Mouse (Mus musculus) CH12.LX (cell line): ENCODE data around the gene Arfgap3. TPM values are rescaled to one million over a fixed set of nuclear protein-coding genes. Genes with fewer than 3 reads are reported as not detected.

Experiments used
- DNase-seq: peaks from one replicate; pipeline ENCODE4 v3.0.0-alpha.2; 2013; ENCODE audit errors: extremely low read depth
- H3K27ac ChIP-seq: 2 replicates; pipeline ENCODE4 v1.5.1; 2012; ENCODE audit warnings: low read depth, mild to moderate bottlenecking, control low read depth, moderate library complexity; ENCODE audit not compliant: insufficient read depth
- H3K27me3 ChIP-seq: replicated peaks from 2 replicates; pipeline ENCODE3; 2012; ENCODE audit warnings: inconsistent platforms
- H3K36me3 ChIP-seq, 2 experiments: replicated peaks in 1 of 2; 2 replicates each; pipeline versions ENCODE3 to v1.6.1; 2012; ENCODE audit warnings: inconsistent platforms in 1 of 2, low read length in 1 of 2, mild to moderate bottlenecking in 1 of 2, mixed read lengths in 1 of 2, moderate library complexity in 1 of 2; ENCODE audit not compliant: control insufficient read depth in 1 of 2, insufficient read depth in 1 of 2
- H3K4me1 ChIP-seq, 2 experiments: 2 replicates each; pipeline ENCODE4 v1.6.1; 2012; ENCODE audit warnings: inconsistent platforms in 1 of 2, moderate library complexity in 1 of 2; ENCODE audit not compliant: insufficient read depth in 2 of 2, control insufficient read depth in 1 of 2
- H3K4me2 ChIP-seq: 2 replicates; pipeline ENCODE4 v1.6.1; 2012; ENCODE audit warnings: low read depth, mild to moderate bottlenecking, control low read depth; ENCODE audit not compliant: poor library complexity, insufficient read depth, severe bottlenecking
- H3K4me3 ChIP-seq, 3 experiments: fragments of 150-350 bp in 1 of 3; sonication (generic) in 1 of 3; replicated peaks in 1 of 3; 2 replicates each; pipeline versions ENCODE3 to v1.5.1; 2011 to 2012; ENCODE audit warnings: low read depth in 2 of 3, low read length in 2 of 3, mild to moderate bottlenecking in 2 of 3, moderate library complexity in 2 of 3, control low read depth in 1 of 3, improper control_type of control experiment in 1 of 3, inconsistent platforms in 1 of 3, mixed read lengths in 1 of 3; ENCODE audit not compliant: poor library complexity in 1 of 3
- H3K79me2 ChIP-seq: replicated peaks from 2 replicates; pipeline ENCODE4 v1.6.1; 2012; ENCODE audit warnings: mild to moderate bottlenecking, moderate library complexity; ENCODE audit not compliant: control insufficient read depth, poor library complexity, insufficient read depth, severe bottlenecking; ENCODE audit errors: extremely low read depth
- H3K9ac ChIP-seq: 2 replicates; pipeline ENCODE4 v1.6.1; 2012; ENCODE audit warnings: low read depth, mild to moderate bottlenecking, control low read depth, moderate library complexity; ENCODE audit not compliant: insufficient read depth
- H3K9me3 ChIP-seq: replicated peaks from 2 replicates; pipeline ENCODE3; 2012; ENCODE audit warnings: low read length, inconsistent platforms, mixed read lengths
- CHD1 ChIP-seq: IDR thresholded peaks from 2 replicates; pipeline ENCODE4 v1.6.1; 2012; ENCODE audit warnings: low read depth, low read length, improper control_type of control experiment, inconsistent platforms
- CHD2 ChIP-seq: IDR thresholded peaks from 2 replicates; pipeline ENCODE4 v1.6.1; 2011; ENCODE audit warnings: low read length, improper control_type of control experiment
- CTCF ChIP-seq, 2 experiments: IDR thresholded peaks in 1 of 2; conservative IDR thresholded peaks in 1 of 2; 2 replicates each; pipeline ENCODE4 v1.5.1; 2011 to 2012; ENCODE audit warnings: low read depth in 2 of 2, low read length in 2 of 2, improper control_type of control experiment in 1 of 2, inconsistent platforms in 1 of 2, mild to moderate bottlenecking in 1 of 2, moderate library complexity in 1 of 2
- E2F4 ChIP-seq: IDR thresholded peaks from 2 replicates; pipeline ENCODE4 v1.6.1; 2011; ENCODE audit warnings: low read depth, low read length, improper control_type of control experiment; ENCODE audit not compliant: insufficient replicate concordance
- ELF1 ChIP-seq: IDR thresholded peaks from 2 replicates; pipeline ENCODE4 v1.6.1; 2014; ENCODE audit warnings: low read depth, mild to moderate bottlenecking, inconsistent platforms, low read length, improper control_type of control experiment
- EP300 ChIP-seq: IDR thresholded peaks from 2 replicates; pipeline ENCODE4 v1.6.1; 2011; ENCODE audit warnings: low read length, improper control_type of control experiment
- ETS1 ChIP-seq: conservative IDR thresholded peaks from 2 replicates; pipeline ENCODE4 v1.6.1; 2012; ENCODE audit warnings: low read depth, mild to moderate bottlenecking, inconsistent platforms, low read length, improper control_type of control experiment, moderate library complexity
- GABPA ChIP-seq: IDR thresholded peaks from 2 replicates; pipeline ENCODE4 v1.6.1; 2012; ENCODE audit warnings: low read depth, low read length, improper control_type of control experiment, inconsistent platforms; ENCODE audit not compliant: insufficient replicate concordance
- HCFC1 ChIP-seq: IDR thresholded peaks from 2 replicates; pipeline ENCODE4 v1.6.1; 2012; ENCODE audit warnings: low read depth, mild to moderate bottlenecking, inconsistent platforms, low read length, improper control_type of control experiment
- IRF4 ChIP-seq: IDR thresholded peaks from 2 replicates; pipeline ENCODE4 v1.6.1; 2014; ENCODE audit warnings: low read depth, mild to moderate bottlenecking, inconsistent platforms, low read length, improper control_type of control experiment
- JUND ChIP-seq: conservative IDR thresholded peaks from 2 replicates; pipeline ENCODE4 v1.6.1; 2011; ENCODE audit warnings: low read depth, low read length, improper control_type of control experiment
- MAFK ChIP-seq: IDR thresholded peaks from 2 replicates; pipeline ENCODE4 v1.6.1; 2011; ENCODE audit warnings: low read length, improper control_type of control experiment; ENCODE audit not compliant: insufficient replicate concordance
- MAX ChIP-seq: IDR thresholded peaks from 2 replicates; pipeline ENCODE4 v1.6.1; 2011; ENCODE audit warnings: low read length, improper control_type of control experiment
- MEF2A ChIP-seq: IDR thresholded peaks from 2 replicates; pipeline ENCODE4 v1.6.1; 2014; ENCODE audit warnings: low read depth, mild to moderate bottlenecking, inconsistent platforms, low read length, improper control_type of control experiment, borderline replicate concordance
- MXI1 ChIP-seq: IDR thresholded peaks from 2 replicates; pipeline ENCODE4 v1.6.1; 2011; ENCODE audit warnings: mild to moderate bottlenecking, low read depth, low read length, improper control_type of control experiment
- MYC ChIP-seq: IDR thresholded peaks from 2 replicates; pipeline ENCODE4 v1.6.1; 2011; ENCODE audit warnings: low read depth, mild to moderate bottlenecking, improper control_type of control experiment, low read length
- NELFE ChIP-seq: IDR thresholded peaks from 2 replicates; pipeline ENCODE4 v1.6.1; 2011; ENCODE audit warnings: low read depth, low read length, improper control_type of control experiment
- NRF1 ChIP-seq: IDR thresholded peaks from 2 replicates; pipeline ENCODE4 v1.6.1; 2014; ENCODE audit warnings: low read depth, mild to moderate bottlenecking, inconsistent platforms, low read length, improper control_type of control experiment, moderate library complexity
- PAX5 ChIP-seq: IDR thresholded peaks from 2 replicates; pipeline ENCODE4 v1.6.1; 2012; ENCODE audit warnings: low read length, inconsistent platforms, mixed read lengths
- POLR2A ChIP-seq: IDR thresholded peaks from 2 replicates; pipeline ENCODE4 v1.6.1; 2011; ENCODE audit warnings: low read depth, mild to moderate bottlenecking, improper control_type of control experiment, low read length
- POLR2AphosphoS2 ChIP-seq: IDR thresholded peaks from 2 replicates; pipeline ENCODE4 v1.6.1; 2011; ENCODE audit warnings: low read depth, low read length, improper control_type of control experiment
- RAD21 ChIP-seq: IDR thresholded peaks from 2 replicates; pipeline ENCODE4 v1.6.1; 2011; ENCODE audit warnings: low read depth, mild to moderate bottlenecking, low read length, improper control_type of control experiment, moderate library complexity
- RCOR1 ChIP-seq: conservative IDR thresholded peaks from 2 replicates; pipeline ENCODE4 v1.6.1; 2012; ENCODE audit warnings: low read depth, mild to moderate bottlenecking, inconsistent platforms, low read length, improper control_type of control experiment
- SIN3A ChIP-seq: IDR thresholded peaks from 2 replicates; pipeline ENCODE4 v1.6.1; 2012; ENCODE audit warnings: low read length, improper control_type of control experiment, inconsistent platforms
- SMC3 ChIP-seq: IDR thresholded peaks from 2 replicates; pipeline ENCODE4 v1.6.1; 2011; ENCODE audit warnings: low read depth, low read length, improper control_type of control experiment
- TBP ChIP-seq: conservative IDR thresholded peaks from 2 replicates; pipeline ENCODE4 v1.6.1; 2011; ENCODE audit warnings: low read depth, low read length, improper control_type of control experiment
- TCF12 ChIP-seq: IDR thresholded peaks from 2 replicates; pipeline ENCODE4 v1.6.1; 2014; ENCODE audit warnings: low read depth, mild to moderate bottlenecking, inconsistent platforms, low read length, improper control_type of control experiment
- UBTF ChIP-seq: IDR thresholded peaks from 2 replicates; pipeline ENCODE4 v1.6.1; 2012; ENCODE audit warnings: low read depth, mild to moderate bottlenecking, inconsistent platforms, low read length, improper control_type of control experiment, moderate library complexity
- USF1 ChIP-seq: IDR thresholded peaks from 2 replicates; pipeline ENCODE4 v1.6.1; 2014; ENCODE audit warnings: low read depth, mild to moderate bottlenecking, inconsistent platforms, low read length, improper control_type of control experiment
- ZC3H11A ChIP-seq: IDR thresholded peaks from 2 replicates; pipeline ENCODE4 v1.6.1; 2012; ENCODE audit warnings: low read depth, mild to moderate bottlenecking, inconsistent platforms, low read length, improper control_type of control experiment
- ZMIZ1 ChIP-seq: IDR thresholded peaks from 2 replicates; pipeline ENCODE4 v1.6.1; 2012; ENCODE audit warnings: low read depth, mild to moderate bottlenecking, inconsistent platforms, low read length, improper control_type of control experiment
- ZNF384 ChIP-seq: IDR thresholded peaks from 2 replicates; pipeline ENCODE4 v1.6.1; 2012; ENCODE audit warnings: low read depth, low read length, improper control_type of control experiment, inconsistent platforms
- dilution Hi-C: fragments of 300-500 bp; cut with MboI; formaldehyde crosslinking; loops from 2 replicates; pipeline ENCODE4 v1.14.3; 2020; ENCODE audit warnings: low sequenced_read_pairs; ENCODE audit not compliant: extremely low pct_unique_long_range_greater_than_20kb, extremely low pct_ligation_motif_present
- in situ Hi-C: fragments of 300-500 bp; cut with MboI; formaldehyde crosslinking; loops from 3 replicates; pipeline ENCODE4 v1.14.3; 2019; ENCODE audit warnings: low sequenced_read_pairs, low pct_ligation_motif_present, low pct_unique_long_range_greater_than_20kb, mixed read lengths
- polyA plus RNA-seq: library from polyadenylated mRNA; unstranded; fragments of >175 nt; gene quantifications from 2 replicates; pipeline ENCODE4 v1.2.1, GENCODE M21; 2012; ENCODE audit warnings: low read depth; ENCODE audit not compliant: insufficient read length
- total RNA-seq, 2 experiments: library from RNA; depleted of rRNA; stranded (reverse); fragments of 300-350 nt in 1 of 2; fragments of >200 nt in 1 of 2; gene quantifications; 2 replicates each; pipeline ENCODE4 v1.2.3; 2012 to 2014

Arfgap3 gene
- total and polyA plus RNA-seq, 3 experiments, result 11.0 to 21.7 (median 20.3) TPM

- peak; percentile 54 for DNase-seq
- no peak overlapping the region for H3K4me3 ChIP-seq
- in situ Hi-C loops (loop anchor here (5.0 kb wide), 1 partner anchor 45 kb away; the partner anchor contains the start of gene A4galt), dilution Hi-C loops (no loop called here)
- peaks cover 36 to 85% of the 10 kb centered on the region in 2 experiments for H3K4me1 ChIP-seq
- TF ChIP-seq SIN3A (peak; percentile 41; the same call in 1 of the 2 replicates), NELFE (no peak)
- peaks cover 5 to 21% of the 10 kb centered on the region in 2 experiments for H3K36me3 ChIP-seq
- no peak overlapping the region for H3K27ac ChIP-seq
- no peak overlapping the region for H3K4me2 ChIP-seq
- H3K79me2 ChIP-seq, result no peaks in the 10 kb centered on the region
- H3K9ac ChIP-seq, result 0 out of 2 replicates have a peak overlapping the region, but pooled peaks have one; percentile 10
- peaks cover 7% of the 10 kb centered on the region for H3K9me3 ChIP-seq
- no peaks in the 10 kb centered on the region for H3K27me3 ChIP-seq
Measured at GRCm38 (mm10) chr15:83296771-83297311, 53.2 kb downstream of the Arfgap3 start.

- Histone ChIP-seq H3K79me2 (no peaks in the 10 kb centered on the region), H3K9ac (peak overlapping the region; percentile 28; the same call in 1 of the 2 replicates), H3K27me3 (no peaks in the 10 kb centered on the region), H3K4me1 (peaks cover 36 to 80% of the 10 kb centered on the region in 2 experiments), H3K27ac (peak overlapping the region; percentile 78), H3K4me3 (no peak overlapping the region), H3K4me2 (peak overlapping the region; percentile 17; the same call in 1 of the 2 replicates), H3K36me3 (peaks cover 5 to 21% of the 10 kb centered on the region in 2 experiments), H3K9me3 (peaks cover 10% of the 10 kb centered on the region)
- in situ Hi-C loops, result loop anchor here (5.0 kb wide), 1 partner anchor 44 kb away; the partner anchor contains the start of gene A4galt
- dilution Hi-C loops, result no loop called here
- DNase-seq, result peak; percentile 97
- no peak for TF ChIP-seq E2F4
- TF ChIP-seq ETS1, result peak; percentile 94
- peak; percentile 71 for TF ChIP-seq ELF1
- peak; percentile 96 for TF ChIP-seq EP300
- TF ChIP-seq MEF2A, result peak; percentile 86
- TF ChIP-seq RCOR1, result peak; percentile 97
- TF ChIP-seq USF1, result no peak
- TF ChIP-seq IRF4, result peak; percentile 96
- no peak for TF ChIP-seq POLR2A
- peak; percentile 91 for TF ChIP-seq TCF12
- no peak for TF ChIP-seq GABPA
- TF ChIP-seq NRF1, result peak; percentile 36; the same call in 1 of the 2 replicates
- peak; percentile 79 for TF ChIP-seq CHD2
- no peak for TF ChIP-seq POLR2AphosphoS2
- peak; percentile 91 for TF ChIP-seq SIN3A
- no peak for TF ChIP-seq PAX5
- TF ChIP-seq MXI1, result no peak
- no peak for TF ChIP-seq ZC3H11A
- no peak for TF ChIP-seq TBP
- TF ChIP-seq HCFC1, result peak; percentile 53
- no peak for TF ChIP-seq NELFE
- peak; percentile 69 for TF ChIP-seq JUND
- peak; percentile 90 for TF ChIP-seq MAFK
- TF ChIP-seq CHD1, result 0 out of 2 replicates have a peak, but pooled peaks have one; percentile 42
- TF ChIP-seq ZMIZ1, result peak; percentile 49; the same call in 1 of the 2 replicates
- no peak for TF ChIP-seq CTCF (conservative IDR thresholded peaks at IDR 0.05 in 1 of 2, IDR thresholded peaks at IDR 0.05 in 1 of 2; ENCODE audit: low read depth in 2 of 2, low read length in 2 of 2)
- TF ChIP-seq UBTF, result no peak
- peak; percentile 60; the same call in 1 of the 2 replicates for TF ChIP-seq MYC
- no peak for TF ChIP-seq MAX
- TF ChIP-seq ZNF384, result no peak
- TF ChIP-seq SMC3, result peak; percentile 9; the same call in 1 of the 2 replicates
- no peak; the same call in none of the 2 replicates for TF ChIP-seq RAD21
Measured at GRCm38 (mm10) chr15:83296050-83296449, 54.0 kb downstream of the Arfgap3 start.
